Mouse (Mus musculus): ENCODE measurements around the gene Xrcc3.

Xrcc3 gene

DNA sequence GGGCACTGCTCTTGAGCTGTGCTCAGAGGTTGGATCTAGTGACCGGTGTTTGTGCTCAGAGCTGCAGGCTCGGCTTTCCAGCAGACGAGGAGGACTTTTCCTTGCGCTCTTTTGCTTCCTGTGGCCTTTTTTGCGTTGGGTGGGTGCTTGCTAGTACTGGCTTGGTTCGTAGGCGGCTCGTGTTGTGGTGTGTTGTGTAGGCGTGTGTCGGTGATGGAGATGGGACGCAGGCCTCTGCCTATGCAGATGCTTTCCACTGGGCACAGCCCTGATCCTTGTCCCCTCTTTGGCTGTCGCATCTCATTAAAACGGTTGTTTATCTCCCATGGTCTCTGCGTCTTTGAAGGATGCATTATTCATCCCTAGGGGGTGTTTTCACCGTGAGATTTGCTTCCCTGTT, 38.8 kb downstream of the Xrcc3 start:
- DNase-seq (ENCODE audit: low read depth, low spot score): no peak

DNA sequence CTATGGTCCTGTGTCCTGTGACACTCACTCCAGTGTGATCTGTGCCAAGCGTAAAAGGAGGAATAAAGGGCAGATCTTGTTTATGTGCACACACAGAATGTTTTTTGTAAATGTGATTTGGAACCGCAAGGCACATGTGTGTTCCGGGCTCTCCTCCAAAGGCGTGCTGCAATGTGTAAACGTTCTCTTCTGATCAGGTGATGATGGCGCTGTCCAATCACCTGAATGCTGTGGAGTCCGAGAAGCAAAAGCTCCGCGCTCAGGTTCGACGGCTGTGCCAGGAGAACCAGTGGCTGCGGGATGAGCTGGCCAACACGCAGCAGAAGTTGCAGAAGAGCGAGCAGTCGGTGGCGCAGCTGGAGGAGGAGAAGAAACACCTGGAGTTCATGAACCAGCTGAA, 39.5 kb downstream of the Xrcc3 start:
- peak; percentile 69 for DNase-seq (ENCODE audit: low read depth, low spot score)

DNA sequence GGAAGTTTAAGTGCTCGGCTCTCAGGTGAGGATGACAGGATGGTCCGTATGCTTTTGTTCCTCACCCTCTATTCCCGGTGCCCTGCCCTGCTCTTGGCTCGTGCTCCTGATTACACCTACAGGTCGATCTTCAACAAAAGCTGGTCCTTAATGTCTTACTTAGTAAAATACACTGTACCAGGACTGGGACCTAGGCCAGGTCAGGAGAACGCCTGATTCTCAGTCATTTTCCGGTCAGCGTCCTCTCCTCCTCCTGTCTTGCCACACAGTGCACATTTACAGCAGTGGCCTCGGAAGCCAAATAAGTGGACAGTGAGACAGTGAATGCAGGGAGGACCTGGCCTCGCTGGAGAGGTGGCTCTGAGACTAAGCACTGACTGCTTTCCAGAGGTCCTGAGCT, 43.0 kb downstream of the Xrcc3 start:
- no peak for DNase-seq (ENCODE audit: low read depth, low spot score)

DNA sequence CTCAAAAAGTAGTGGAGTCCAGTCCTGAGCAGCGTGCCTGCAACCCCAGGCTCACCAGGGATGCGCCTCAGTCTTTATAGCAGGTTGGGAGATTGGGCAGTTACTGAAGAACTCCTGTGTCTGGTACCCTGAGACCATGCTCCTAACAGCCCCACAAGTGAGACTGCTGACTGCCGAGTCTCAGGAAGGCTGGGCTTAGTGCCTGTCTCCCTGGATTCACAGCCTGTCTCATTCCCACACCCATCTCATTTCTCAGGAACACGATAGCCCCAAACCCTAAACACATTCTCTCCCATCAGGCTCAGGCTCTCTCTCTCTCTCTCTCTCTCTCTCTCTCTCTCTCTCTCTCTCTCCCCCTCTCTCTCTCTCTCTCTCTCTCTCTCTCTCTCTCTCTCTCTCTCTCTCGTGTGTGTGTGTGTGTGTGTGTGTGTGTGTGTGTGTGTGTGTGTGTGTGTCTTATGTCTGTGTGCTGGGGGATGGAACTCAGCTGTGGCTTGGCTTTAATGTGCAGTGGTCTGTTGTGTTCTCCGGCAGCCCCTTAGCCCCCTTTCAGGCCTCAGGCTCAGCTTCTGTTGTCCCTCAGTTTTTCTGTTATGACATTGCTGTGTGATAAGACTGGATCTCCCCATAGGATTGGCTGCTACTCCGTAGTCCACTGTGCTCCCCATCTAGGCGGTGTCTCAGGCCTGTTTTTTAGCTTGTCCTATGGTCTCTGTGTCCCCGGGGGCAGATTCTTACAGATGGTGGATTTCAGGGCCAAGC, 43.7 kb downstream of the Xrcc3 start:
- no peak for DNase-seq (ENCODE audit: low read depth, low spot score)

- peak; percentile 92 for DNase-seq (ENCODE audit: low read depth, low spot score)
Measured at GRCm38 (mm10) chr12:111769306-111769705, 44.4 kb downstream of the Xrcc3 start.

GRCm38 (mm10) chr12:111768322-111768928, 45.2 kb downstream of the Xrcc3 start:
- no peak for DNase-seq (ENCODE audit: low read depth, low spot score)

DNA sequence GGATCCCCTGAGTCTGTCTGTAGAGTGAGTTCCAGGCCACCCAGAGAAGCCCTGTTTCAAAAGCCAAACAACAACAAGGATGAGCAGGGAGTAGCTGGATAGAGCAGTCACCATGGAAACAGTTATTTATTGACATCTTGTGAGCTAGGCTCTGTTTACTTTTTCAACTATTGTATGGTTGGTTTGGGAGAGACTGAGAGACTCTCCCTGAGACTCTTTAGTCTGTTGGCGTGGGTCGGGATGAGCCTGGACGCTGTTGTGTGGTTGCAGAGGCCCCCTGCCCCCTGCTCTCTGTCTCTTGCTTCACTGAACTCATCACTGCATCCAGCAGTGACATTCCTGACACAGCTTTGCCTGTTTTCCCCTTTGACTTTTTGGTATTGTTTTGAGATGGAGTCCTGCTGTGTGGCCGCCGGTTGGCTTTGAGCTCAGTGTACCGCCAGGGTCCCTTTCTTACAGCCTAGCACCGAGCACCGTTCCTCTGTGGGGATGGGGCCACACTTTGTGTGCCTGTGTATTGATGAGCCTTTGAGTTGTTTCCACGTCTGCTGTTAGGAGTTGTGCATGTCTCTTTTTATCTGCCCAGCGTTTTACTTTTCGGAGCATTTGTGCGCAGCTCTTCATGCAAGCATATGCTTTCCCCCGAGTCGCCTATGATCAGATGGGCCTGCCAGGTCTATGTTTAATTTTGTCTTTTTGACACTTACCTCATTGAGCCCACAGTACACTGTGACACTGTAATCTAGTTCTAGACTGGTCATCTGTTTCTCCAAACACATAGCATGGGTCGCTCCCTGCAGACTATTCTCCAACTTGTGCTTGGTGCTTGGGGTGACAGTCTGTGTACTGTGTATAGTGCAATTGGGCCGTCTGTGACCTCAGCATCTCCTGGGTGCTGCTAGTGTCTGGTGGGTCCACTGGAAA, 47.1 kb downstream of the Xrcc3 start:
- peak; percentile 88 for DNase-seq (ENCODE audit: low read depth, low spot score)

DNA sequence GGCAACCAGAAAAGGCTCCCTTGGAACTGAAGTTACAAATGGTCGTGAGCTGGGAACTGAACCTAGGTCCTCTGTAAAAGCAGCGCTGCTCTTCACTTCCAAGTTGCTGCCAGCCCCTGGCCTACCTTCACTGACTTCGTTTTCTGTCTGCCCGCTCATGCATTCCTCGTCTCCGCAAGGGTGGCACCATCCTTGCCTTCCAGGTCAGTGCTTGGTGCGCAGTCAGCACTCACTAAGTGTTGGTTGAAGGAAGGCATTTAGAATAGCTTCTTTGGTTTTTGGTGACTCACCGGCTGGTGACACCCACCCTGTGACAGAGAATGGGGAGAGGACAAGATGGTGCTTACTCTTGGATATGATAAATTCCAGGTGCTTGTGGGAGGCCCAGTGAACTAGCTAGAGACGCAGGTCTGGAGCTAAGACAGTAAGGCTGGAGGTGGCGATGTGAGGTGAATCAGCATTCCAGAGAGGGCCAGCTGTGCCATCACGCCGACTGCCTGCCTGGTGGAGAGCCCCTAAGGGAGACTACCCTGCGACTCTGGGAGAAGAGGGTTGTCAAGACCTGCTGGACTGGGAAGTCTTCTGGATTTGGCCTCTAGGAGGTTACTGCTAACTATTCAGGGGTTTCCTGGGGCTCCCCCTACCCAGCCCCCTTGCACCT, 50.9 kb downstream of the Xrcc3 start:
- DNase-seq (ENCODE audit: low read depth, low spot score): no peak

- DNase-seq (ENCODE audit: low read depth, low spot score): no peak
Measured at GRCm38 (mm10) chr12:111760306-111760908, 53.3 kb downstream of the Xrcc3 start.

GRCm38 (mm10) chr12:111759176-111760061, 54.3 kb downstream of the Xrcc3 start:
- DNase-seq (ENCODE audit: low read depth, low spot score): peak; percentile 52

DNA sequence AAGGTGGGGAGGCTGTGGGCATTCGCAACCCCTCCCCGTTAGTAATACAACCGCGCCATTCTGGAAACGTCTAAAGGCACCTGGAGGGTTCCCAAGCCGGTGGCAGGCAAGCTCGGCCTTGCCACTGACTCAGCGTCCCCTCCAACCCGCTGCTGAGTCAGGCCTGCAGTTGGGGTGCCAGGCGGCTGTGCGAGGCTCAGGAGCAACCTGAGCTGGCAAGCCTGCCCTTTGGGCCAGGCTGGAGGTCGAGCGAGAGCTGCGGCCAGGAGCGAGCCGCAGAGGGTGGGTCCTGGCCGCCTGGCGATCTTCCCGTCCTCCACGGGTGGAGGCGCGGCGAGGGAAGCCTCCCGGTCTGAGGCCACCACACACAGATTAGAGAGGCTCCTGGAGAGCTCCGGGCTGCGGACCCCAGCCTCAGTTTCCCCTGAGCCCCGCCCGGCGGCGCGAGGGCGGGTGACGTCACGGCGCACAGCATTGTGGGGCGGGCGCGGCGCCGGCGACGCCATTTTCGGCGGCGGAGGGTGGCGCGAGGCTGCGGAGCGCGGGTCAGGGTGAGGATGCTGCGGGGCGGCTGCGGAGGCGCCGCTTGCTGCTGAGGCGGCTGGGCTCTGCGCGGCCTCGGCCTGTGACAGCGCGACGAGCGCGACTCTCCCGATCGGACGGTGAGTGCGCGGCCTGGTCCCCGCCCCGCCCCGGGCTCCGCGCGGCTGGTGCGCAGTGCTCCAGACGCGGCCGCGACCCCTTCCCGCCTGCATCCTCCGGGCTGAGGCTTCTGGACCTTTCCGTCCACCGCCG, 55.1 kb downstream of the Xrcc3 start, which contains the start of gene Klc1:
Gene Klc1 (plus strand): TSS at position 469 of the 795 bp plus-strand sequence.
- DNase-seq (ENCODE audit: low read depth, low spot score): peak; percentile 67

GRCm38 (mm10) chr12:111757561-111758325, 55.9 kb downstream of the Xrcc3 start:
- no peak for DNase-seq (ENCODE audit: low read depth, low spot score)

DNA sequence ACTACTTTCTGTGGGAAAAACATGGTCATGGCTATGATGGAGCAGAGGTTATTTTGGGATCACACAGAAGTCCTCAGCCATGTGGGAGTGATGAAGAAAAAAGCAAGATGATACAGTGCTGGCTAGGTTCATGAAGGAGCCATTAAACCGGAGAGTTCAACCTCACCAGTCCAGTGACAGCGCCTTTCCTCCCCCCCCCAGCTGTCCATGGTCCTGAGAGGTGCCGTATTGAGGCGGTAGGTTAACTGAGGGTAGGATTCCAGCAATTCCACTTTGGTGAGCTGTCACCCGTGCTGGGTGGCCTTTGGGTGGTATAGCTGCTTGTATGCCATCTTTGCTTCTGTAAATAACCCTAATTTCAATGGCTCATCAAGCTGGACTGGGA, 57.0 kb downstream of the Xrcc3 start:
- peak; percentile 54 for DNase-seq (ENCODE audit: low read depth, low spot score)

DNA sequence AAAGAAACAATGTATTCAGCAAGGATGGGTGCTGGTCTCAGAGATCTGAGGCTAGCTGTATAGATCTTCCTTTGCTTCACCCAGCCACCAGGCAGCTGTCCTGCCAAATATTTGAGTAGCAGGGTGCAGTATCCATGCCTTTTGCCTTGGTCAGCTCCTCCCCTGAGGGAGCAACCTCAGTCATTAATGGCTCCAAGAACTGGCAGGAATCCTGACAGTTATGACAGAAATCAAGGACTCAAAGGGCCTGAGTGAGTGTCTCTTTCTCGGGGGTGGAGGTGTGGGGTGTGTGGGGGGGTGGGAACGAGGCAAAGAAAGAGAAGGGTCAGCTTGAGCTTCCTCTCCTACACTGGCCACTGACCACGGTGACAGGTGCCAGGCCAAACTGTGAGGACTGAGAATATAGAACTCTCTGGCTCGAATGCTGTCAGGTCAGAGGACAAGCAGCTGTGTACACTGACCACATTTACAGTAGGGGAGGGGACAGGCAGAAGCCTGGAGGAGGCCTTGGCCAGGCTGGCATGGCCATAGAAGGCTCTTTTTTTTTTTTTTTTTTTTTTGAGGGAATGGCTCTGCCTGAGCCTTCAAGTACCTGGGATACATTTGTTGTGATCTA, 57.5 kb downstream of the Xrcc3 start:
- no peak for DNase-seq (ENCODE audit: low read depth, low spot score)

- DNase-seq (ENCODE audit: low read depth, low spot score): no peak
Measured at GRCm38 (mm10) chr12:111755231-111755630, 58.4 kb downstream of the Xrcc3 start.

- DNase-seq (ENCODE audit: low read depth, low spot score): no peak
Measured at GRCm38 (mm10) chr12:111754710-111755109, 59.0 kb downstream of the Xrcc3 start.

DNA sequence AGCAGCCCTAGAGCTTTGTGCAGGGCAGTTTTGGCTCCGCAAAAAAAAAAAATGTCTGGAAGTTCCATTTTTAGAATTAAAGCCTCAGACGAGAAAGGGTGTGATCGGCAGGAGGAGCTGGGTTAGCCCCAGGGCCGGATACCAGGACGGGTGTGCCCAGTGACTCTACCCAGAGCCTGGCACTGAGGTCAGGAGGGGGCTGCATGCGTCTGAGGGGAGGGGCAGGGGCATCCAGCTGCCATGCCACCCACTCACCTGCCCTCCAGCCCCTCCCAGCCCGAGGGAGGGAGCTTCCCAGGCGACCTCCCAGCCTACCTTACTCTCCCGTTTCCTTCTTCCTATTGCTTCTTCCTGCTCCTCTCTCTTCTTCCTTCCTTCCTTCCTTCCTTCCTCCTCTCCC, 60.3 kb downstream of the Xrcc3 start:
- no peak for DNase-seq (ENCODE audit: low read depth, low spot score)

Data from R1 (cell line).